Mouse (Mus musculus): ENCODE results near the gene Rps27. TPM values are rescaled to one million over a fixed set of nuclear protein-coding genes. Genes with fewer than 3 reads are reported as not detected.

Gene Rps27
- polyA plus RNA-seq, 1 experiment from 2014 or later, result 1,458 TPM

GRCm38 (mm10) chr3:90203619-90204018 lies 9.8 kb downstream of the Rps27 start:
- peaks cover 4% of the 10 kb centered on the region; the same call in 1 of the 2 replicates for H3K36me3 ChIP-seq
- H3K9me3 ChIP-seq, result no peaks in the 10 kb centered on the region
- ATAC-seq, result no peak
- H3K4me1 ChIP-seq (replicated peaks), result no peaks in the 10 kb centered on the region
- no peak overlapping the region for H3K9ac ChIP-seq
- H3K27ac ChIP-seq, result no peak overlapping the region
- H3K4me3 ChIP-seq (replicated peaks), result no peak overlapping the region
- 62% methylated on average over 5 of the region's 5 CpGs for WGBS
- H3K4me2 ChIP-seq (replicated peaks), result no peak overlapping the region
- H3K27me3 ChIP-seq (replicated peaks), result no peaks in the 10 kb centered on the region

GRCm38 (mm10) chr3:90202884-90203283 lies 10.6 kb downstream of the Rps27 start:
- no peaks in the 10 kb centered on the region for H3K4me1 ChIP-seq (replicated peaks)
- H3K4me2 ChIP-seq (replicated peaks), result no peak overlapping the region
- no peaks in the 10 kb centered on the region for H3K9me3 ChIP-seq
- no peak for ATAC-seq
- no peak overlapping the region for H3K4me3 ChIP-seq (replicated peaks)
- WGBS, result 43% methylated on average over 1 of the region's 1 CpGs
- H3K36me3 ChIP-seq, result no peaks in the 10 kb centered on the region
- H3K27ac ChIP-seq, result no peak overlapping the region
- H3K9ac ChIP-seq, result no peak overlapping the region
- H3K27me3 ChIP-seq (replicated peaks), result no peaks in the 10 kb centered on the region

GRCm38 (mm10) chr3:90197548-90197947 lies 15.9 kb downstream of the Rps27 start:
- H3K4me3 ChIP-seq (replicated peaks), result no peak overlapping the region
- H3K27me3 ChIP-seq (replicated peaks), result no peaks in the 10 kb centered on the region
- H3K4me2 ChIP-seq (replicated peaks), result no peak overlapping the region
- ATAC-seq, result no peak
- no peaks in the 10 kb centered on the region for H3K36me3 ChIP-seq
- H3K9me3 ChIP-seq, result no peaks in the 10 kb centered on the region
- no peak overlapping the region for H3K9ac ChIP-seq
- H3K27ac ChIP-seq, result no peak overlapping the region
- WGBS, result 79% methylated on average over 1 of the region's 1 CpGs
- no peaks in the 10 kb centered on the region for H3K4me1 ChIP-seq (replicated peaks)

- Histone ChIP-seq H3K4me1 (replicated peaks) (no peaks in the 10 kb centered on the region), H3K4me2 (replicated peaks) (no peak overlapping the region)
- 73% methylated on average over 1 of the region's 1 CpGs for WGBS
Measured at GRCm38 (mm10) chr3:90195644-90196043, 17.8 kb downstream of the Rps27 start.

GRCm38 (mm10) chr3:90194759-90195158 lies 18.7 kb downstream of the Rps27 start:
- Histone ChIP-seq H3K4me2 (replicated peaks) (no peak overlapping the region), H3K4me3 (replicated peaks) (no peak overlapping the region), H3K9me3 (no peaks in the 10 kb centered on the region), H3K27ac (no peak overlapping the region), H3K4me1 (replicated peaks) (no peaks in the 10 kb centered on the region), H3K27me3 (replicated peaks) (no peaks in the 10 kb centered on the region), H3K36me3 (no peaks in the 10 kb centered on the region), H3K9ac (no peak overlapping the region)
- 54% methylated on average over 4 of the region's 4 CpGs for WGBS
- ATAC-seq, result no peak

More at GRCm38 (mm10) chr3:90195644-90196043, 17.8 kb downstream of the Rps27 start:
- no peaks in the 10 kb centered on the region for H3K36me3 ChIP-seq
- no peak for ATAC-seq
- H3K27me3 ChIP-seq (replicated peaks), result no peaks in the 10 kb centered on the region
- no peak overlapping the region for H3K4me3 ChIP-seq (replicated peaks)
- no peak overlapping the region for H3K27ac ChIP-seq
- no peaks in the 10 kb centered on the region for H3K9me3 ChIP-seq
- H3K9ac ChIP-seq, result no peak overlapping the region

GRCm38 (mm10) chr3:90190859-90191510 lies 22.5 kb downstream of the Rps27 start:
- H3K4me1 ChIP-seq (replicated peaks), result no peaks in the 10 kb centered on the region
- no peak overlapping the region for H3K9ac ChIP-seq
- peak; percentile 88 for ATAC-seq
- no peaks in the 10 kb centered on the region for H3K36me3 ChIP-seq
- no peaks in the 10 kb centered on the region for H3K27me3 ChIP-seq (replicated peaks)
- H3K27ac ChIP-seq, result peak overlapping the region; percentile 24; the same call in 1 of the 2 replicates
- 58% methylated on average over 11 of the region's 11 CpGs for WGBS
- no peak overlapping the region for H3K4me2 ChIP-seq (replicated peaks)
- no peak overlapping the region for H3K4me3 ChIP-seq (replicated peaks)
- no peaks in the 10 kb centered on the region for H3K9me3 ChIP-seq

GRCm38 (mm10) chr3:90183581-90183980 lies 29.9 kb downstream of the Rps27 start:
- Histone ChIP-seq H3K9me3 (no peaks in the 10 kb centered on the region), H3K27me3 (replicated peaks) (no peaks in the 10 kb centered on the region), H3K27ac (no peak overlapping the region), H3K4me2 (replicated peaks) (no peak overlapping the region), H3K4me3 (replicated peaks) (no peak overlapping the region), H3K9ac (no peak overlapping the region), H3K4me1 (replicated peaks) (no peaks in the 10 kb centered on the region), H3K36me3 (no peaks in the 10 kb centered on the region)
- WGBS, result 70% methylated on average over 3 of the region's 3 CpGs
- ATAC-seq, result no peak

- Histone ChIP-seq H3K4me3 (replicated peaks) (no peak overlapping the region), H3K27ac (no peak overlapping the region), H3K9ac (no peak overlapping the region), H3K4me2 (replicated peaks) (no peak overlapping the region), H3K36me3 (no peaks in the 10 kb centered on the region), H3K9me3 (no peaks in the 10 kb centered on the region), H3K4me1 (replicated peaks) (no peaks in the 10 kb centered on the region), H3K27me3 (replicated peaks) (no peaks in the 10 kb centered on the region)
- no peak for ATAC-seq
- 67% methylated on average over 3 of the region's 3 CpGs for WGBS
Measured at GRCm38 (mm10) chr3:90179566-90179965, 33.9 kb downstream of the Rps27 start.

Other genes with a start within 250 kb of the Rps27 start
- gene Hax1, start 214.9 kb downstream of the Rps27 start, polyA plus RNA-seq (2015; fragmentation: Nextera tagmentation; extraction: Ambion mirVana), result 128 and 134 TPM in 2 replicates
- gene 4933434E20Rik, start 162.0 kb downstream of the Rps27 start, polyA plus RNA-seq (2015; fragmentation: Nextera tagmentation; extraction: Ambion mirVana), result 188 TPM in 2 replicates
- 141 and 164 TPM in 2 replicates for gene Ubap2l, start 161.0 kb downstream of the Rps27 start, polyA plus RNA-seq (2015; fragmentation: Nextera tagmentation; extraction: Ambion mirVana)
- 562 and 582 TPM in 2 replicates for gene Tpm3, start 141.0 kb downstream of the Rps27 start, polyA plus RNA-seq (2015; fragmentation: Nextera tagmentation; extraction: Ambion mirVana)
- 0.25 and 0.33 TPM in 2 replicates for gene Nup210l, start 109.5 kb downstream of the Rps27 start, polyA plus RNA-seq (2015; fragmentation: Nextera tagmentation; extraction: Ambion mirVana)
- 23.1 and 23.5 TPM in 2 replicates for gene Rab13, start within 50 bp of the Rps27 start, polyA plus RNA-seq (2015; fragmentation: Nextera tagmentation; extraction: Ambion mirVana)
- 111 and 113 TPM in 2 replicates for gene Jtb, start 17.9 kb upstream of the Rps27 start, polyA plus RNA-seq (2015; fragmentation: Nextera tagmentation; extraction: Ambion mirVana)
- gene Creb3l4, start 29.9 kb upstream of the Rps27 start, polyA plus RNA-seq (2015; fragmentation: Nextera tagmentation; extraction: Ambion mirVana), result 10.7 and 14.5 TPM in 2 replicates
- 114 and 119 TPM in 2 replicates for gene Slc39a1, start 34.5 kb upstream of the Rps27 start, polyA plus RNA-seq (2015; fragmentation: Nextera tagmentation; extraction: Ambion mirVana)
- 18.6 and 19.0 TPM in 2 replicates for gene Crtc2, start 40.5 kb upstream of the Rps27 start, polyA plus RNA-seq (2015; fragmentation: Nextera tagmentation; extraction: Ambion mirVana)
- gene Dennd4b, start 51.5 kb upstream of the Rps27 start, polyA plus RNA-seq (2015; fragmentation: Nextera tagmentation; extraction: Ambion mirVana), result 2.3 and 3.9 TPM in 2 replicates
- gene Gatad2b, start 79.5 kb upstream of the Rps27 start, polyA plus RNA-seq (2015; fragmentation: Nextera tagmentation; extraction: Ambion mirVana), result 9.0 and 9.7 TPM in 2 replicates
- gene Slc27a3, start 176.3 kb upstream of the Rps27 start, polyA plus RNA-seq (2015; fragmentation: Nextera tagmentation; extraction: Ambion mirVana), result 10.6 and 12.4 TPM in 2 replicates
- gene Ints3, start 220.0 kb upstream of the Rps27 start, polyA plus RNA-seq (2015; fragmentation: Nextera tagmentation; extraction: Ambion mirVana), result 28.6 and 29.8 TPM in 2 replicates